In the genomic region with DNA sequence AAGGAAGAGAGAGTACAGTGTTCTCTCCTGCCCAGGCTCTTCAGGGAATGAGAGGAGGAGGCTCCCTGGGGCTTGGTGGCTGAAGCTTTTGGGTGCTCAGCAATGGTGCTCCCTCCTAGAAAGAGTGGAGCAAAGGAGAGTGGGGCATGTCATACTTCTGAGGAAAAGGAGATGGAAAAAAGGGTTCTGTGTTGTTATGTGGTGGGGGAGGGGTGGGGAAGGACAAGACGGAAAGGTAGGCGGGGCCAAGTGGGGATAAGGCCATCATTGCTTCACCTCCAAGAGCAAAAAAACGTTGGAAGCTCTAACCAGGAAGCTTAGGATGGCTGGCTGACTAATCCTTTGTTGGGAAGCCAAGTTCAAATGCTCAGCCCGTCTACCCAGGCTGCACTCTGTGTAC, we compare ENCODE assay signal across 14 mouse cellular contexts. TPM values are rescaled to one million over a fixed set of nuclear protein-coding genes. Genes with fewer than 3 reads are reported as not detected.
DNase-seq lines count a peak whose midpoint lies in the region; ATAC-seq and TF ChIP-seq lines count a peak whose summit lies in the region.
"Had no signal": no experiment of that assay in that cellular context is flagged by ENCODE, and none has a peak within 500 bp of the region (broad histone marks: within the 10 kb centered on the region; RNA-seq: fewer than 3 reads in every experiment).

No protein-coding gene starts in this region.

- no peak for TF ChIP-seq CTCF in stomach, postnatal 0 days (IDR thresholded peaks at IDR 0.05; ENCODE audit: low read depth)

- no peak overlapping the region for H3K4me3 ChIP-seq in intestine, embryonic 14.5 days (ENCODE audit: low read depth, low read length)
- no peak overlapping the region for H3K4me3 ChIP-seq in intestine, embryonic 16.5 days (ENCODE audit: low read length)
- no peak overlapping the region for H3K4me3 ChIP-seq in midbrain, embryonic 11.5 days (ENCODE audit: low read depth, low read length)
- H3K4me3 ChIP-seq in midbrain, embryonic 16.5 days (ENCODE audit: low read depth, low read length), result no peak overlapping the region
- no peak overlapping the region for H3K4me3 ChIP-seq in heart, embryonic 16.5 days (ENCODE audit: low read length)
- no peak overlapping the region for H3K4me3 ChIP-seq in stomach, postnatal 0 days (ENCODE audit: low read depth, low read length)

- no peaks in the 10 kb centered on the region for H3K36me3 ChIP-seq in intestine, embryonic 14.5 days (ENCODE audit: control insufficient read depth, insufficient read depth, low read length)
- no peaks in the 10 kb centered on the region for H3K36me3 ChIP-seq in intestine, embryonic 16.5 days (ENCODE audit: control insufficient read depth, insufficient read depth, low read length)
- no peaks in the 10 kb centered on the region for H3K36me3 ChIP-seq in midbrain, embryonic 11.5 days (ENCODE audit: control insufficient read depth, insufficient read depth, low read length)
- no peaks in the 10 kb centered on the region for H3K36me3 ChIP-seq in midbrain, embryonic 16.5 days (ENCODE audit: control insufficient read depth, insufficient read depth, low read length)
- H3K36me3 ChIP-seq in heart, embryonic 16.5 days (ENCODE audit: control insufficient read depth, insufficient read depth), result no peaks in the 10 kb centered on the region
- H3K36me3 ChIP-seq in stomach, postnatal 0 days (ENCODE audit: control insufficient read depth, insufficient read depth, low read length), result no peaks in the 10 kb centered on the region

- H3K4me1 ChIP-seq in intestine, embryonic 14.5 days (replicated peaks; ENCODE audit: control insufficient read depth, insufficient read depth, low read length), result no peaks in the 10 kb centered on the region
- H3K4me1 ChIP-seq in intestine, embryonic 16.5 days (ENCODE audit: control insufficient read depth, insufficient read depth, low read length), result 0 out of 2 replicates have a peak, but pooled peaks cover 2% of the 10 kb centered on the region
- no peaks in the 10 kb centered on the region for H3K4me1 ChIP-seq in midbrain, embryonic 11.5 days (ENCODE audit: control insufficient read depth, insufficient read depth, low read length)
- no peaks in the 10 kb centered on the region for H3K4me1 ChIP-seq in midbrain, embryonic 16.5 days (ENCODE audit: control insufficient read depth, insufficient read depth, low read length)
- no peaks in the 10 kb centered on the region for H3K4me1 ChIP-seq in heart, embryonic 16.5 days (ENCODE audit: control insufficient read depth, insufficient read depth, low read length)
- no peaks in the 10 kb centered on the region for H3K4me1 ChIP-seq in stomach, postnatal 0 days (replicated peaks; ENCODE audit: control insufficient read depth, insufficient read depth)

- H3K27me3 ChIP-seq in intestine, embryonic 14.5 days (replicated peaks; ENCODE audit: control insufficient read depth, insufficient read depth, low read length), result no peaks in the 10 kb centered on the region
- no peaks in the 10 kb centered on the region for H3K27me3 ChIP-seq in intestine, embryonic 16.5 days (replicated peaks; ENCODE audit: control insufficient read depth, insufficient read depth, low read length)
- H3K27me3 ChIP-seq in midbrain, embryonic 11.5 days (ENCODE audit: control insufficient read depth, insufficient read depth, low read length), result no peaks in the 10 kb centered on the region
- no peaks in the 10 kb centered on the region for H3K27me3 ChIP-seq in midbrain, embryonic 16.5 days (ENCODE audit: control insufficient read depth, insufficient read depth, low read depth, low read length)
- no peaks in the 10 kb centered on the region for H3K27me3 ChIP-seq in heart, embryonic 16.5 days (ENCODE audit: control insufficient read depth, insufficient read depth, low read length)
- H3K27me3 ChIP-seq in stomach, postnatal 0 days (ENCODE audit: control insufficient read depth, insufficient read depth, low read length), result no peaks in the 10 kb centered on the region

- no peak for ATAC-seq in intestine, embryonic 14.5 days (replicated peaks; ENCODE audit: low FRiP score, low TSS enrichment, low read depth)
- no peak for ATAC-seq in intestine, embryonic 16.5 days
- ATAC-seq in midbrain, embryonic 11.5 days (ENCODE audit: low FRiP score), result peak; percentile 46; the same call in 1 of the 2 replicates
- ATAC-seq in midbrain, embryonic 16.5 days, result no peak
- no peak for ATAC-seq in heart, embryonic 16.5 days (replicated peaks; ENCODE audit: extremely low read depth, insufficient read depth, low FRiP score)
- ATAC-seq in stomach, postnatal 0 days (ENCODE audit: low FRiP score, low TSS enrichment), result no peak
- ATAC-seq: intestine, postnatal 0 days had no signal

- no peak overlapping the region for H3K9ac ChIP-seq in intestine, embryonic 14.5 days (ENCODE audit: low read length)
- H3K9ac ChIP-seq in intestine, embryonic 16.5 days (ENCODE audit: low read depth, low read length), result no peak overlapping the region
- H3K9ac ChIP-seq in midbrain, embryonic 11.5 days (ENCODE audit: low read length), result no peak overlapping the region
- no peak overlapping the region for H3K9ac ChIP-seq in midbrain, embryonic 16.5 days (ENCODE audit: low read depth, low read length)
- no peak overlapping the region for H3K9ac ChIP-seq in heart, embryonic 16.5 days (ENCODE audit: low read length)
- H3K9ac ChIP-seq in stomach, postnatal 0 days (ENCODE audit: low read length), result no peak overlapping the region

- no peak overlapping the region for H3K4me2 ChIP-seq in intestine, embryonic 14.5 days (ENCODE audit: low read length)
- H3K4me2 ChIP-seq in intestine, embryonic 16.5 days (ENCODE audit: low read depth, low read length), result no peak overlapping the region
- H3K4me2 ChIP-seq in midbrain, embryonic 11.5 days, result no peak overlapping the region
- no peak overlapping the region for H3K4me2 ChIP-seq in midbrain, embryonic 16.5 days (ENCODE audit: low read length)
- H3K4me2 ChIP-seq in heart, embryonic 16.5 days (ENCODE audit: low read depth, low read length), result no peak overlapping the region
- H3K4me2 ChIP-seq in stomach, postnatal 0 days (replicated peaks; ENCODE audit: low read depth), result no peak overlapping the region
- H3K4me2 ChIP-seq: liver, embryonic 11.5 days had no signal

- H3K9me3 ChIP-seq in intestine, embryonic 14.5 days (ENCODE audit: control insufficient read depth, low read length), result no peaks in the 10 kb centered on the region
- H3K9me3 ChIP-seq in intestine, embryonic 16.5 days (ENCODE audit: control insufficient read depth, low read length), result no peaks in the 10 kb centered on the region
- no peaks in the 10 kb centered on the region for H3K9me3 ChIP-seq in midbrain, embryonic 11.5 days (ENCODE audit: control insufficient read depth, low read length)
- H3K9me3 ChIP-seq in midbrain, embryonic 16.5 days (replicated peaks; ENCODE audit: control insufficient read depth, low read length, poor library complexity, severe bottlenecking), result no peaks in the 10 kb centered on the region
- no peaks in the 10 kb centered on the region for H3K9me3 ChIP-seq in heart, embryonic 16.5 days (replicated peaks; ENCODE audit: control insufficient read depth, low read length)
- no peaks in the 10 kb centered on the region for H3K9me3 ChIP-seq in stomach, postnatal 0 days (ENCODE audit: control insufficient read depth, low read length)

- H3K27ac ChIP-seq in intestine, embryonic 14.5 days (ENCODE audit: low read depth), result no peak overlapping the region
- no peak overlapping the region for H3K27ac ChIP-seq in intestine, embryonic 16.5 days (ENCODE audit: low read length)
- H3K27ac ChIP-seq in midbrain, embryonic 11.5 days (ENCODE audit: low read depth, low read length), result no peak overlapping the region
- no peak overlapping the region for H3K27ac ChIP-seq in midbrain, embryonic 16.5 days (ENCODE audit: low read length)
- peak overlapping the region; percentile 78 for H3K27ac ChIP-seq in heart, embryonic 16.5 days (ENCODE audit: low read length)
- H3K27ac ChIP-seq in stomach, postnatal 0 days (replicated peaks), result 0 out of 2 replicates have a peak overlapping the region, but pooled peaks have one; percentile 6

- TF ChIP-seq EP300 in stomach, postnatal 0 days (optimal IDR thresholded peaks at IDR 0.05), result no peak

- DNase-seq in intestine, embryonic 14.5 days (ENCODE audit: low spot score), result peak; percentile 32
- DNase-seq in midbrain, embryonic 11.5 days (ENCODE audit: low spot score, missing footprints), result no peak
- DNase-seq in stomach, postnatal 0 days (ENCODE audit: low spot score), result no peak
- no peak for DNase-seq in embryo, embryonic 11 days
- DNase-seq: adrenal gland, postnatal 14 days; cerebellum, postnatal 25 days; layer of hippocampus, postnatal 36 days; right cerebral cortex, adult 18-20 months; thymus, adult 2 months had no signal

- WGBS in intestine, embryonic 14.5 days, result 64% methylated on average over 4 of the region's 4 CpGs
- WGBS in intestine, embryonic 16.5 days, result 56% methylated on average over 4 of the region's 4 CpGs
- 64% methylated on average over 4 of the region's 4 CpGs for WGBS in midbrain, embryonic 11.5 days
- 66% methylated on average over 4 of the region's 4 CpGs for WGBS in midbrain, embryonic 16.5 days
- WGBS in heart, embryonic 16.5 days, result 52% methylated on average over 4 of the region's 4 CpGs
- 46% methylated on average over 4 of the region's 4 CpGs for WGBS in stomach, postnatal 0 days

RNA-seq across cellular contexts. Expression of a gene that starts 14.1 kb away (rescaled TPM):
- polyA plus RNA-seq in intestine, embryonic 14.5 days (2014; fragmentation: Nextera tagmentation; extraction: Ambion mirVana), result 1.9 and 2.5 TPM in 2 replicates
- polyA plus RNA-seq in intestine, embryonic 16.5 days (2015; fragmentation: Nextera tagmentation; extraction: Ambion mirVana), result 1.1 and 1.3 TPM in 2 replicates
- not detected in 2 replicates for polyA plus RNA-seq in midbrain, embryonic 11.5 days (2014; fragmentation: Nextera tagmentation; extraction: Ambion mirVana)
- polyA plus RNA-seq in midbrain, embryonic 16.5 days (2015; fragmentation: Nextera tagmentation; extraction: Ambion mirVana), result not detected in 2 replicates
- polyA plus RNA-seq in heart, embryonic 16.5 days (2015; fragmentation: Nextera tagmentation; extraction: Ambion mirVana), result 0.09 and 0.13 TPM in 2 replicates
- polyA plus RNA-seq in stomach, postnatal 0 days (2015; fragmentation: Nextera tagmentation; extraction: Ambion mirVana), result 0.28 and 0.74 TPM in 2 replicates

Comparison
In these comparisons a context has a peak if more than half of its experiments do, and no peak if none do; other contexts are left out.
1. H3K27ac ChIP-seq: peak in heart, embryonic 16.5 days (single experiment) and stomach, postnatal 0 days (single experiment); none in intestine, embryonic 14.5 days (single experiment), intestine, embryonic 16.5 days (single experiment), midbrain, embryonic 11.5 days (single experiment) and midbrain, embryonic 16.5 days (single experiment).